Mouse (Mus musculus): Measurements from ENCODE around the gene Eps15.

Eps15 gene

DNA sequence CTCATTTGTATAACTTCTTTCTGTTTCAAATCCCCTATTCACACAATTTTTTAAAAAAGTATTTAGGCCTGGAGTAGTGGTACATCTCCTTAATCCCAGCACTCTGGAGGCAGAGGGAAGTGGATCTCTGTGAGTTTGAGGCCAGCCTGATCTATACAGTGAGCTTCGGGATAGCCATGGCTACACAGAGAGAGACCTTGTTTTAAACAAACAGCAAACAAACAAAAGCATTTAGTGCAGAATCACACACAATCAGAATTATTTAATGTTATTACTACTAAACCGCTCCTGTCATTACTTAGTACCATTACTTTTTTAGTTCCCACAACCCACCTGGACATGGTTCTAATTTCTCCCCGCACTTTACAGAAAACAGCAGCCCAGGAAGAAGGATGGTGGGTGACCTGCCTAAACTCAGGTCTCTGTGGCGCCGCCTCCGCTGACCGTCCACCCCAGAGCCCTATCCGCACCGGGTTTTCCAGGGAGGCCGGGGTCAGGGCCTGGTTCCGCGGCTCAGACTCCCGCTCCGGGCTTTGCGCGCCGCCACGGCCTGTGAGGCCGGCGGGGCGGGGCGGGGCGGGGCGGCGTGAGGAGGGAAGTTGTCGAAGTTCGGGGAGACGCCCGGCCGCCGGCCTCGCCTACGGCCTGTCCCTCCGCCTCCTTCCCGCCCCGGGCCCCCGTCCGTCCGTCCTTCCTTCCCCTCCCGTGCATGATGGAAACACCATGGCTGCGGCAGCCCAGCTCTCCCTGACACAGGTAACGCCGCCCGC is at the start of gene Eps15:
Gene Eps15 (plus strand): TSS at position 580 of the 770 bp plus-strand sequence.
- in situ Hi-C loops (cut with MboI, MseI), result no loop called here

- in situ Hi-C loops (cut with MboI, MseI), result loop anchor here (25.0 kb wide), 1 partner anchor 1572 kb away; no protein-coding TSS in a partner anchor
Observed at GRCm38 (mm10) chr4:109234185-109234584, 45.9 kb upstream of the Eps15 start, which contains the start of gene Calr4. TSS of gene Calr4 (plus strand) at chr4:109234485.

GRCm38 (mm10) chr4:109234806-109235350 is 45.2 kb upstream of the Eps15 start:
- in situ Hi-C loops (cut with MboI, MseI), result loop anchor here (25.0 kb wide), 1 partner anchor 1573 kb away; no protein-coding TSS in a partner anchor

- in situ Hi-C loops (cut with MboI, MseI), result loop anchor here (25.0 kb wide), 1 partner anchor 1574 kb away; no protein-coding TSS in a partner anchor
Observed at GRCm38 (mm10) chr4:109236186-109236879, 43.7 kb upstream of the Eps15 start.

- in situ Hi-C loops (cut with MboI, MseI), result loop anchor here (25.0 kb wide), 1 partner anchor 1576 kb away; no protein-coding TSS in a partner anchor
Observed at GRCm38 (mm10) chr4:109238428-109239268, 41.4 kb upstream of the Eps15 start.

GRCm38 (mm10) chr4:109241221-109241620 is 38.8 kb upstream of the Eps15 start:
- in situ Hi-C loops (cut with MboI, MseI), result loop anchor here (25.0 kb wide), 1 partner anchor 1579 kb away; no protein-coding TSS in a partner anchor

- in situ Hi-C loops (cut with MboI, MseI), result loop anchor here (25.0 kb wide), 1 partner anchor 1580 kb away; no protein-coding TSS in a partner anchor
Observed at GRCm38 (mm10) chr4:109241934-109242333, 38.1 kb upstream of the Eps15 start.

DNA sequence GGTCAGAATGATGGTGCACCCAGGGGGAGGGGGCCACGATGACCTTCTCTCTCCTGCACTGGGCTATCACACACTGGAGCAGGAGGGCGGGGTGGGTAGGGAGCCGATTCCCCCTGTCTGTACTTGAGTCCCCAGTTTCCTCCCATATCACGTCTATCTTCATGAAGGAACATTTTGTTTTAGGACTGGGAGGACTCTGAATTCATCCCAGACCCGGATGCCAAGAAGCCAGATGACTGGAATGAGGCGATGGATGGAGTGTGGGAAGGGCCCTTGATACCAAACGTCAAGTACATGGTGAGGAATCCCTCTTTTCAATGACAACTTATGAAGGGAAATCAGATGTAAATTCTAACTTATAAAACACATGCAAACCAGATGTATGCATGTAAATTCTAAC is 35.6 kb upstream of the Eps15 start:
- in situ Hi-C loops (cut with MboI, MseI), result loop anchor here (25.0 kb wide), 1 partner anchor 1582 kb away; no protein-coding TSS in a partner anchor

DNA sequence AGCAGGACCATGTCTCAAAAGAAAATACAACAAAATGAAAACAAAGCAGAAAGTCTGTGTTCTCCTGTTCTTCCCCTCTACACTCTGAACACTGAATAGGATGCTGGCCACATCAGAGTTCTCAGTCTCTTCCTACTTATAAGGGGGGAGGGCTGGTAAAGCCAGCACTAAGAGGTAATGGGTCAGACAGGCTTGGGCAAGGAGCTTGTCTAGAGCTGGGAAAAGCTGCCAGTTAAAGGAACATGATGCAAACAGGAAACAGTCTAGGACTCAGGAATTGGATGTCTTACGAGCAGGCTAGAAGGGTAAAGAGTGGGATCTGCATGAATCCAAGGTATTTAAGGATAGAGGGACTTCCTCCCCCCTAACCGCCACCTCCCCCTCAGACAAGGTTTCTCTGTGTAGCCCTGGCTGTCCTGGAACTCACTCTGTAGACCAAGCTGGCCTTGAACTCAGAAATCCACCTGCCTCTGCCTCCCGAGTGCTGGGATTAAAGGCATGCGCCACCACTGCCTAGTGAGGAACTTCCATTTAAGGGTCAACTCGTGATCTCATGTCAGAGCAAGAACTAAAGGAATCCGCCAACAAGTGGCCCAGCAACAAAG is 35.0 kb upstream of the Eps15 start:
- in situ Hi-C loops (cut with MboI, MseI), result loop anchor here (25.0 kb wide), 1 partner anchor 1583 kb away; no protein-coding TSS in a partner anchor

GRCm38 (mm10) chr4:109251605-109252004 is 28.5 kb upstream of the Eps15 start:
- in situ Hi-C loops (cut with MboI, MseI), result no loop called here

DNA sequence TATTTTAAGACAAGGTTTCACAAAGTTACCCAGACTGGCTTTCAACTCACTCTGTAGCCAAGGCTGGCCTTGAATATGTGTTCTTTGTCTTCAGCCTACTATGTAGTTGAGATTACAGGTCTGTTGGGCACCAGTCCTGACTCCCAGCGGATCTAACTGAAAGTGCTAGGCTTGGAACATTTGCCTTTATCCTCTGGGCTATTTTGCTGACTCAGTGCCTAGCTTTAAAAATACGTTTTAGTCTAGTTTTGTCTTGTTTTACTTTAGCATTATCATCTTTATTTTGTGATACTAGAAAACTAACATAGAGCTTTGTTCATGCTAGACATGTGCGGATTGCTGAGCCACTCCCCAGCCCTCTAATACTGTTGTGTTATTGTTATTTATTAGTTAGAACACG is 27.9 kb upstream of the Eps15 start:
- in situ Hi-C loops (cut with MboI, MseI), result no loop called here

DNA sequence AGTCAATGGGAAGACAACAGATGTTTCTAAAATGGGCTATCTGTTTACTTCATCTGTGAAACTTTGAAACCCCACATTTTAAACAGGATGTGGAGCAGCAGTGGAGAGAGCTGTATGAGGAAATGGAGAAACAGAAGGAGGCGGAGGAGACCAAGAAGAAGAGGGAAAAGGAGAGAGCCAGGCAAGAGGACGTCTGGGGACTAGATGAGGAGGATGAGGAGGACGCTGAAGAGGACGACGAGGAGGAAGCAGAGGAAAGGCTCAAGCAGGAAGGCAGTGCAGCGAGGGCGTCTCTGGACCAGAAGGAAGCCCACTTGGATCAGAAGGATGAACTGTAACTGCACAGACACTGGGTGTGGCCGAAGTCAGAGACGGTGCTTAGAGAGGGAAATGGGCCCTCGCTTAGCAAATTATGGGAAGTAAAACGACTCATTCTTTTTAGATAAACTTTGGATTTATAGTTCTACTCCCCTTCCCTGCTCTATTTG is 26.4 kb upstream of the Eps15 start:
- in situ Hi-C loops (cut with MboI, MseI), result no loop called here

DNA sequence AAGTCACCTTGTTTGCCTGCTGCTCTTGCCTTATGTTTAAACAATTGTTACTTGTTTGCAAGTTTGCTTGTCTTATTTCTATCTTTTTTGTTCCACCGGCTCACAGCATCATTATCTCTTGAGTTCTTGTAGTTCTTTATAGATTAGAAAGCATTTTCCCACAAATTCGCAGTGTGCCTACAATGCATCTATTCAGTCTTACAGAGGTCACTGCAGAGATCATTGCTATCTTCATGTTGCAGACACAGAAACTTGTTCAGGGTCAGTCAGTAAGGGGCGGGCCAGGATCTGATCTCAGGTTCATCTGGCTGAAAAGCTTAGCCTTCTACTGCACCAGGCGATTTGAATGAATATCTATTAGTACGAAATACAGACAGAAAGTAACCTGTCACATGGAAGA is 25.6 kb upstream of the Eps15 start:
- in situ Hi-C loops (cut with MboI, MseI), result no loop called here

GRCm38 (mm10) chr4:109255321-109255720 is 24.7 kb upstream of the Eps15 start:
- in situ Hi-C loops (cut with MboI, MseI), result no loop called here

- in situ Hi-C loops (cut with MboI, MseI), result no loop called here
Observed at GRCm38 (mm10) chr4:109255727-109256417, 24.2 kb upstream of the Eps15 start.

DNA sequence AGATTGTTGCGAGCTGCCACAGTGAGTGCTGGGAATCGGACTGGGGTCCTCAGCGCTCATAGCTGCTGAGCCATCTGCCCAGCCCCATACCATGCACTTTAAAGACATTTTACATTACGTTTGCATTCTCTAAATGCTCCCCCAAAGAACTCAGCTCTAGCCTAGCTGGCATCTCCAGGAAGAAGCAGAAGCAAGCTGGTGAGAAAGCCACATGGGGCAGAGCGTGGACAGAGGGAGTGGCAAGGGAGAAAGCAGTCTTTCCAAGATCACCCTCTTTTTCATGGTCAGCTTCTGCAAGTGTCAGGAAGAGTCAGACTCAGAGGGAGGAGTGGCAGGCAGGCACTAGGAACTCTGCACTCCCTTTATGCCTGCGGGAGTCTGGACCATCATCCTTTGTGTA is 23.3 kb upstream of the Eps15 start:
- in situ Hi-C loops (cut with MboI, MseI), result no loop called here

DNA sequence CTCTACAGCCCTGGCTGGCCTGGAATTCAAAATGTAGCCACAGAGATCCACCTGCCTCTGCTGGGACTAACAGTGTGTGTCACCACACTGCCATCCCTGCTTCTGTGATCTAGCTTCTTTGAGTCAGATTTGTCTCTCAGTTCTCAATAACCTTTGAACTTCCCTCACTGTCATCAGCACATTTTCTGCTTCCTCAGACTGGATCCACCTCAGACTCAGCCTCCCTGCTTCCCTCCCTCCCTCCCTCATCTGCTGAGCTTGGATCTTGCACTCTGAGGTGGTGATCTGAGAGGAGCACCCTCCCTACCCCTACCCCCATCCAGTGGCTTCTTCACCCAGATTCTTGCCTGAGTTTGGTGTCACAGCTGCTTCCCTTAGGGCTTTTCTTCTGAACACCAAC is 22.4 kb upstream of the Eps15 start:
- in situ Hi-C loops (cut with MboI, MseI), result no loop called here

GRCm38 (mm10) chr4:109262068-109262467 is 18.0 kb upstream of the Eps15 start:
- in situ Hi-C loops (cut with MboI, MseI), result no loop called here

- in situ Hi-C loops (cut with MboI, MseI), result no loop called here
Observed at GRCm38 (mm10) chr4:109266056-109266455, 14.0 kb upstream of the Eps15 start.

DNA sequence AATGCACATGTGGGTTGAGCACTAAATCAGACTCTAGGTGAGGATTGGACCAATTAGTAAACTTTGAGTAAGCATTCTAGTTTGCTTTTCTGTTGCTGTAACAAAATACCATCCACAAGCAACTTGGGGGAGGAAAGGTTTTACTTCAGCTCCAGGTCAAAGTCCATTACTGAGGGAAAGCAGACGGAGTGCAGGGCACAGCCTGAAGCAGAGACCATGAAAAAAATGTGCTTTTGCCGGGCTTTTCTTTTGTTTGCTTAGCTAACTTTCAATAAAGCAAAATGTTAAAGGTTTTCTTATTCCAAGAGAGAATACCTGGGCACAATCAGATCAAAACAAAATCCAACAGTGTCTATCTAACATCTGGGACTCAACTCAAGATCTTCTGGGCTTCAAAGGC is 13.3 kb upstream of the Eps15 start:
- in situ Hi-C loops (cut with MboI, MseI), result no loop called here
